Mouse (Mus musculus): ENCODE results near the gene Lrfn2.

Gene Lrfn2

GRCm38 (mm10) chr17:49030841-49031240, 98.7 kb downstream of the Lrfn2 start:
- no peak for ATAC-seq (ENCODE audit: insufficient number of reproducible peaks, low FRiP score, low TSS enrichment)

GRCm38 (mm10) chr17:49031790-49032189, 99.6 kb downstream of the Lrfn2 start:
- no peak for ATAC-seq (ENCODE audit: insufficient number of reproducible peaks, low FRiP score, low TSS enrichment)

GRCm38 (mm10) chr17:49033276-49033675, 101.1 kb downstream of the Lrfn2 start:
- no peak for ATAC-seq (ENCODE audit: insufficient number of reproducible peaks, low FRiP score, low TSS enrichment)

- ATAC-seq (ENCODE audit: insufficient number of reproducible peaks, low FRiP score, low TSS enrichment): no peak
Measured at GRCm38 (mm10) chr17:49033686-49034250, 101.6 kb downstream of the Lrfn2 start.

GRCm38 (mm10) chr17:49035052-49035451, 102.9 kb downstream of the Lrfn2 start:
- ATAC-seq (ENCODE audit: insufficient number of reproducible peaks, low FRiP score, low TSS enrichment): no peak

- ATAC-seq (ENCODE audit: insufficient number of reproducible peaks, low FRiP score, low TSS enrichment): no peak
Measured at GRCm38 (mm10) chr17:49037163-49037950, 105.2 kb downstream of the Lrfn2 start.

- ATAC-seq (ENCODE audit: insufficient number of reproducible peaks, low FRiP score, low TSS enrichment): no peak
Measured at GRCm38 (mm10) chr17:49043806-49044640, 111.8 kb downstream of the Lrfn2 start.

GRCm38 (mm10) chr17:49047921-49048320, 115.7 kb downstream of the Lrfn2 start:
- ATAC-seq (ENCODE audit: insufficient number of reproducible peaks, low FRiP score, low TSS enrichment): no peak

- ATAC-seq (ENCODE audit: insufficient number of reproducible peaks, low FRiP score, low TSS enrichment): no peak
Measured at GRCm38 (mm10) chr17:49051231-49051630, 119.1 kb downstream of the Lrfn2 start.

GRCm38 (mm10) chr17:49061141-49061540, 129.0 kb downstream of the Lrfn2 start:
- ATAC-seq (ENCODE audit: insufficient number of reproducible peaks, low FRiP score, low TSS enrichment): no peak

GRCm38 (mm10) chr17:49063789-49064188, 131.6 kb downstream of the Lrfn2 start:
- ATAC-seq (ENCODE audit: insufficient number of reproducible peaks, low FRiP score, low TSS enrichment): no peak

- ATAC-seq (ENCODE audit: insufficient number of reproducible peaks, low FRiP score, low TSS enrichment): no peak
Measured at GRCm38 (mm10) chr17:49064526-49064925, 132.3 kb downstream of the Lrfn2 start.

GRCm38 (mm10) chr17:49065050-49065449, 132.9 kb downstream of the Lrfn2 start:
- ATAC-seq (ENCODE audit: insufficient number of reproducible peaks, low FRiP score, low TSS enrichment): no peak

GRCm38 (mm10) chr17:49066748-49067147, 134.6 kb downstream of the Lrfn2 start:
- no peak for ATAC-seq (ENCODE audit: insufficient number of reproducible peaks, low FRiP score, low TSS enrichment)

GRCm38 (mm10) chr17:49078168-49078567, 146.0 kb downstream of the Lrfn2 start:
- no peak for ATAC-seq (ENCODE audit: insufficient number of reproducible peaks, low FRiP score, low TSS enrichment)

- ATAC-seq (ENCODE audit: insufficient number of reproducible peaks, low FRiP score, low TSS enrichment): no peak
Measured at GRCm38 (mm10) chr17:49079647-49080046, 147.5 kb downstream of the Lrfn2 start.

- ATAC-seq (ENCODE audit: insufficient number of reproducible peaks, low FRiP score, low TSS enrichment): no peak
Measured at GRCm38 (mm10) chr17:49083594-49084380, 151.6 kb downstream of the Lrfn2 start.

GRCm38 (mm10) chr17:49085111-49085510, 152.9 kb downstream of the Lrfn2 start:
- ATAC-seq (ENCODE audit: insufficient number of reproducible peaks, low FRiP score, low TSS enrichment): no peak

- ATAC-seq (ENCODE audit: insufficient number of reproducible peaks, low FRiP score, low TSS enrichment): no peak
Measured at GRCm38 (mm10) chr17:49096781-49097544, 164.8 kb downstream of the Lrfn2 start.

- no peak for ATAC-seq (ENCODE audit: insufficient number of reproducible peaks, low FRiP score, low TSS enrichment)
Measured at GRCm38 (mm10) chr17:49111399-49111798, 179.2 kb downstream of the Lrfn2 start.

Measured in cerebellum, adult (tissue).